ENCODE assay signal across 9 mouse cellular contexts in genomic region chr14:54443712-54444618, GRCm38 (mm10). TPM values are rescaled to one million over a fixed set of nuclear protein-coding genes. Genes with fewer than 3 reads are reported as not detected.
A peak's percentile ranks its signal among the peaks of the same experiment; 100 is the strongest.
DNase-seq lines count a peak whose midpoint lies in the region; ATAC-seq lines count a peak whose summit lies in the region.
"Had no signal": no experiment of that assay in that cellular context is flagged by ENCODE, and none has a peak within 500 bp of the region (broad histone marks: within the 10 kb centered on the region; RNA-seq: fewer than 3 reads in every experiment).

No protein-coding gene starts in this region.

- peaks cover 28% of the 10 kb centered on the region for H3K36me3 ChIP-seq in forebrain, embryonic 10.5 days (replicated peaks)
- peaks cover 28% of the 10 kb centered on the region for H3K36me3 ChIP-seq in forebrain, embryonic 13.5 days (ENCODE audit: poor library complexity, severe bottlenecking)
- peaks cover 28% of the 10 kb centered on the region for H3K36me3 ChIP-seq in limb, embryonic 15.5 days
- H3K36me3 ChIP-seq in midbrain, embryonic 14.5 days (ENCODE audit: control insufficient read depth, insufficient read depth, low read length): peaks cover 10% of the 10 kb centered on the region; the same call in 1 of the 2 replicates

- no peak overlapping the region for H3K9ac ChIP-seq in forebrain, embryonic 13.5 days
- H3K9ac ChIP-seq in limb, embryonic 15.5 days: no peak overlapping the region
- H3K9ac ChIP-seq in midbrain, embryonic 14.5 days (replicated peaks; ENCODE audit: low read length): no peak overlapping the region

- no peak for DNase-seq in forebrain, embryonic 10.5 days (ENCODE audit: extremely low spot score, low spot score)
- peak; percentile 96 for DNase-seq in NIH3T3 (ENCODE audit: low read depth)
- DNase-seq in heart, adult 9 months (ENCODE audit: low spot score in 2 of 2): peak; percentile 83 to 86
- DNase-seq in adrenal gland, postnatal 4 days (ENCODE audit: low spot score in 2 of 2): no peak
- DNase-seq in midbrain, embryonic 14.5 days: no peak

- peaks cover 46% of the 10 kb centered on the region for H3K4me1 ChIP-seq in forebrain, embryonic 10.5 days
- H3K4me1 ChIP-seq in forebrain, embryonic 13.5 days: no peaks in the 10 kb centered on the region
- peaks cover 41% of the 10 kb centered on the region for H3K4me1 ChIP-seq in limb, embryonic 15.5 days
- 0 out of 2 replicates have a peak, but pooled peaks cover 3% of the 10 kb centered on the region for H3K4me1 ChIP-seq in midbrain, embryonic 14.5 days (ENCODE audit: control insufficient read depth, insufficient read depth, low read length)

- no peak overlapping the region for H3K4me3 ChIP-seq in forebrain, embryonic 10.5 days
- no peak overlapping the region for H3K4me3 ChIP-seq in forebrain, embryonic 13.5 days
- no peak overlapping the region for H3K4me3 ChIP-seq in limb, embryonic 15.5 days
- H3K4me3 ChIP-seq in midbrain, embryonic 14.5 days (replicated peaks; ENCODE audit: low read depth, low read length): no peak overlapping the region
- H3K4me3 ChIP-seq: erythroblast, embryonic 14.5 days had no signal

- no peaks in the 10 kb centered on the region for H3K9me3 ChIP-seq in forebrain, embryonic 10.5 days
- H3K9me3 ChIP-seq in forebrain, embryonic 13.5 days (replicated peaks): no peaks in the 10 kb centered on the region
- no peaks in the 10 kb centered on the region for H3K9me3 ChIP-seq in limb, embryonic 15.5 days
- no peaks in the 10 kb centered on the region for H3K9me3 ChIP-seq in midbrain, embryonic 14.5 days (ENCODE audit: control insufficient read depth, low read length)

- no peak overlapping the region for H3K4me2 ChIP-seq in forebrain, embryonic 13.5 days
- H3K4me2 ChIP-seq in limb, embryonic 15.5 days: peak overlapping the region; percentile 23; the same call in 1 of the 2 replicates
- no peak overlapping the region for H3K4me2 ChIP-seq in midbrain, embryonic 14.5 days (ENCODE audit: low read length)

- no peak for ATAC-seq in forebrain, embryonic 13.5 days
- ATAC-seq in limb, embryonic 15.5 days (ENCODE audit: insufficient number of reproducible peaks, low FRiP score, low TSS enrichment, low read depth): peak; percentile 65
- no peak for ATAC-seq in granulocyte monocyte progenitor cell, adult 5-6 weeks (replicated peaks; ENCODE audit: poor library complexity, severe bottlenecking)
- no peak for ATAC-seq in midbrain, embryonic 14.5 days (ENCODE audit: low FRiP score, low TSS enrichment)

- 61% methylated on average over 15 of the region's 15 CpGs for WGBS in forebrain, embryonic 10.5 days
- 69% methylated on average over 15 of the region's 15 CpGs for WGBS in forebrain, embryonic 13.5 days
- 45% methylated on average over 15 of the region's 15 CpGs for WGBS in limb, embryonic 15.5 days
- 70% methylated on average over 15 of the region's 15 CpGs for WGBS in midbrain, embryonic 14.5 days

- H3K27ac ChIP-seq in forebrain, embryonic 10.5 days: peak overlapping the region; percentile 45
- H3K27ac ChIP-seq in forebrain, embryonic 13.5 days: no peak overlapping the region
- H3K27ac ChIP-seq in limb, embryonic 15.5 days: peak overlapping the region; percentile 87
- no peak overlapping the region for H3K27ac ChIP-seq in midbrain, embryonic 14.5 days (replicated peaks; ENCODE audit: low read depth, low read length)

- no peaks in the 10 kb centered on the region for H3K27me3 ChIP-seq in forebrain, embryonic 10.5 days (ENCODE audit: poor library complexity, severe bottlenecking)
- no peaks in the 10 kb centered on the region for H3K27me3 ChIP-seq in forebrain, embryonic 13.5 days
- H3K27me3 ChIP-seq in limb, embryonic 15.5 days: no peaks in the 10 kb centered on the region
- no peaks in the 10 kb centered on the region for H3K27me3 ChIP-seq in midbrain, embryonic 14.5 days (ENCODE audit: control insufficient read depth, insufficient read depth, low read length)

RNA-seq across cellular contexts. Expression of gene Mmp14, which starts 12.6 kb away (rescaled TPM):
- polyA plus RNA-seq in forebrain, embryonic 10.5 days (2016; fragmentation: Nextera tagmentation; extraction: Ambion mirVana): 52.4 and 54.6 TPM in 2 replicates
- 54.5 and 57.3 TPM in 2 replicates for polyA plus RNA-seq in forebrain, embryonic 13.5 days (2015; fragmentation: Nextera tagmentation; extraction: Ambion mirVana)
- 245 and 272 TPM in 2 replicates for polyA plus RNA-seq in limb, embryonic 15.5 days (2015; fragmentation: Nextera tagmentation; extraction: Ambion mirVana)
- not detected in 2 replicates for total RNA-seq in granulocyte monocyte progenitor cell, adult 5-6 weeks (2014; fragmentation: Nextera tagmentation)
- not detected in 2 replicates for total RNA-seq in granulocyte monocyte progenitor cell, adult 5-6 weeks (2017)
- total RNA-seq in adrenal gland, postnatal 4 days (2021): 100 to 1,000 TPM; 215 to 216 TPM
- polyA plus RNA-seq in midbrain, embryonic 14.5 days (2014; fragmentation: Nextera tagmentation; extraction: Ambion mirVana): 36.2 and 58.5 TPM in 2 replicates

RNA-seq across cellular contexts. Expression of gene Mrpl52, which starts 17.3 kb away (rescaled TPM):
- polyA plus RNA-seq in forebrain, embryonic 10.5 days (2016; fragmentation: Nextera tagmentation; extraction: Ambion mirVana): 200 and 201 TPM in 2 replicates
- polyA plus RNA-seq in forebrain, embryonic 13.5 days (2015; fragmentation: Nextera tagmentation; extraction: Ambion mirVana): 270 and 310 TPM in 2 replicates
- polyA plus RNA-seq in limb, embryonic 15.5 days (2015; fragmentation: Nextera tagmentation; extraction: Ambion mirVana): 196 and 218 TPM in 2 replicates
- 63.7 and 100 TPM in 2 replicates for total RNA-seq in granulocyte monocyte progenitor cell, adult 5-6 weeks (2014; fragmentation: Nextera tagmentation)
- 34.0 and 40.1 TPM in 2 replicates for total RNA-seq in granulocyte monocyte progenitor cell, adult 5-6 weeks (2017)
- 100 to 1,000 TPM; 219 to 235 TPM for total RNA-seq in adrenal gland, postnatal 4 days (2021)
- polyA plus RNA-seq in midbrain, embryonic 14.5 days (2014; fragmentation: Nextera tagmentation; extraction: Ambion mirVana): 293 and 337 TPM in 2 replicates

RNA-seq across cellular contexts. Expression of gene Lrp10, which starts 20.0 kb away (rescaled TPM):
- polyA plus RNA-seq in forebrain, embryonic 10.5 days (2016; fragmentation: Nextera tagmentation; extraction: Ambion mirVana): 23.8 and 24.4 TPM in 2 replicates
- 19.9 and 24.4 TPM in 2 replicates for polyA plus RNA-seq in forebrain, embryonic 13.5 days (2015; fragmentation: Nextera tagmentation; extraction: Ambion mirVana)
- polyA plus RNA-seq in limb, embryonic 15.5 days (2015; fragmentation: Nextera tagmentation; extraction: Ambion mirVana): 42.8 and 46.4 TPM in 2 replicates
- total RNA-seq in granulocyte monocyte progenitor cell, adult 5-6 weeks (2014; fragmentation: Nextera tagmentation): 37.3 and 41.5 TPM in 2 replicates
- 20.0 and 23.7 TPM in 2 replicates for total RNA-seq in granulocyte monocyte progenitor cell, adult 5-6 weeks (2017)
- 10 to 100 TPM; 77.0 to 88.0 TPM for total RNA-seq in adrenal gland, postnatal 4 days (2021)
- polyA plus RNA-seq in midbrain, embryonic 14.5 days (2014; fragmentation: Nextera tagmentation; extraction: Ambion mirVana): 26.1 and 27.5 TPM in 2 replicates

RNA-seq across cellular contexts. Expression of gene Slc7a7, which starts 26.4 kb away (rescaled TPM):
- 4.1 and 4.3 TPM in 2 replicates for polyA plus RNA-seq in forebrain, embryonic 10.5 days (2016; fragmentation: Nextera tagmentation; extraction: Ambion mirVana)
- polyA plus RNA-seq in forebrain, embryonic 13.5 days (2015; fragmentation: Nextera tagmentation; extraction: Ambion mirVana): 5.6 and 6.1 TPM in 2 replicates
- polyA plus RNA-seq in limb, embryonic 15.5 days (2015; fragmentation: Nextera tagmentation; extraction: Ambion mirVana): 5.8 and 6.5 TPM in 2 replicates
- total RNA-seq in granulocyte monocyte progenitor cell, adult 5-6 weeks (2014; fragmentation: Nextera tagmentation): 10.3 and 10.7 TPM in 2 replicates
- total RNA-seq in granulocyte monocyte progenitor cell, adult 5-6 weeks (2017): 3.0 and 3.1 TPM in 2 replicates
- 10 to 100 TPM in 1 of 2 experiments, 1 to 10 TPM in 1; 8.0 to 18.2 TPM for total RNA-seq in adrenal gland, postnatal 4 days (2021)
- 3.5 and 4.0 TPM in 2 replicates for polyA plus RNA-seq in midbrain, embryonic 14.5 days (2014; fragmentation: Nextera tagmentation; extraction: Ambion mirVana)

RNA-seq across cellular contexts. Expression of gene Rem2, which starts 31.9 kb away (rescaled TPM):
- 12.5 TPM in 2 replicates for polyA plus RNA-seq in forebrain, embryonic 10.5 days (2016; fragmentation: Nextera tagmentation; extraction: Ambion mirVana)
- polyA plus RNA-seq in forebrain, embryonic 13.5 days (2015; fragmentation: Nextera tagmentation; extraction: Ambion mirVana): 24.2 and 24.4 TPM in 2 replicates
- 1.5 and 2.2 TPM in 2 replicates for polyA plus RNA-seq in limb, embryonic 15.5 days (2015; fragmentation: Nextera tagmentation; extraction: Ambion mirVana)
- total RNA-seq in granulocyte monocyte progenitor cell, adult 5-6 weeks (2014; fragmentation: Nextera tagmentation): not detected in 2 replicates
- total RNA-seq in granulocyte monocyte progenitor cell, adult 5-6 weeks (2017): not detected in 2 replicates
- total RNA-seq in adrenal gland, postnatal 4 days (2021): 1 to 10 TPM; 1.6 to 2.3 TPM
- polyA plus RNA-seq in midbrain, embryonic 14.5 days (2014; fragmentation: Nextera tagmentation; extraction: Ambion mirVana): 37.2 and 44.6 TPM in 2 replicates
- polyA plus RNA-seq: erythroblast, embryonic 14.5 days had no signal

Comparison
In these comparisons a context has a peak if more than half of its experiments do, and no peak if none do; other contexts are left out.
1. H3K27ac ChIP-seq: peak in forebrain, embryonic 10.5 days (single experiment) and limb, embryonic 15.5 days (single experiment); none in forebrain, embryonic 13.5 days (single experiment) and midbrain, embryonic 14.5 days (single experiment).
2. DNase-seq: peak in NIH3T3 (single experiment) and heart, adult 9 months (2 of 2); none in forebrain, embryonic 10.5 days (single experiment), adrenal gland, postnatal 4 days (0 of 2) and midbrain, embryonic 14.5 days (single experiment).